Mouse (Mus musculus) neural tube, embryonic 10.5 days (tissue): Measurements from ENCODE around the gene Brs3.

Experiments used
- DNase-seq: peaks from one replicate; pipeline ENCODE4 v3.0.0-alpha.2; 2017; ENCODE audit warnings: low spot score; ENCODE audit errors: extremely low spot score

The Brs3 gene

DNA sequence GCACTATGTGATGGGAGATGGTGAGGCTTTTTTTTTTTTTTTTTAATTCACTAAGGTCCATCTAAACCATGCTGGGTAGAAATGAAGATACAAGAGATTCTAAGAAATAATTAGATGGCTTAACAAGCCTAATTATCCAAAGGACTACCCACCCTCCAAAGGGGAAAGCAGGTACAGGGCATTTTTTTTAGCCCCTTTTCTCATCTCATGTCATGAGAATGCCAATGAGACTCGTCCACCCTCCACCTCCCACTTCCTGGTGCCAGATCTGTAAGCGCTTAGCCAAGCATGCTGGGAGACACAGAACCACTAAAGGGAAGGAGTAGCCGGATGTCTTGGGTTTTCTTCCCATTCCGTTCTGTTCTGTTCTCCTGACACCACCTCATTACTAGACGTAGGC is at the start of gene Brs3:
TSS of gene Brs3 (plus strand) at position 301 of the 400 bp plus-strand sequence.
- DNase-seq = no peak

GRCm38 (mm10) chrX:57012891-57013290 is 30.0 kb upstream of the Brs3 start:
- DNase-seq = no peak

GRCm38 (mm10) chrX:57043869-57044268 is 995 bp downstream of the Brs3 start:
- no peak for DNase-seq

GRCm38 (mm10) chrX:57052848-57053173 is 9.9 kb downstream of the Brs3 start:
- DNase-seq = no peak

DNA sequence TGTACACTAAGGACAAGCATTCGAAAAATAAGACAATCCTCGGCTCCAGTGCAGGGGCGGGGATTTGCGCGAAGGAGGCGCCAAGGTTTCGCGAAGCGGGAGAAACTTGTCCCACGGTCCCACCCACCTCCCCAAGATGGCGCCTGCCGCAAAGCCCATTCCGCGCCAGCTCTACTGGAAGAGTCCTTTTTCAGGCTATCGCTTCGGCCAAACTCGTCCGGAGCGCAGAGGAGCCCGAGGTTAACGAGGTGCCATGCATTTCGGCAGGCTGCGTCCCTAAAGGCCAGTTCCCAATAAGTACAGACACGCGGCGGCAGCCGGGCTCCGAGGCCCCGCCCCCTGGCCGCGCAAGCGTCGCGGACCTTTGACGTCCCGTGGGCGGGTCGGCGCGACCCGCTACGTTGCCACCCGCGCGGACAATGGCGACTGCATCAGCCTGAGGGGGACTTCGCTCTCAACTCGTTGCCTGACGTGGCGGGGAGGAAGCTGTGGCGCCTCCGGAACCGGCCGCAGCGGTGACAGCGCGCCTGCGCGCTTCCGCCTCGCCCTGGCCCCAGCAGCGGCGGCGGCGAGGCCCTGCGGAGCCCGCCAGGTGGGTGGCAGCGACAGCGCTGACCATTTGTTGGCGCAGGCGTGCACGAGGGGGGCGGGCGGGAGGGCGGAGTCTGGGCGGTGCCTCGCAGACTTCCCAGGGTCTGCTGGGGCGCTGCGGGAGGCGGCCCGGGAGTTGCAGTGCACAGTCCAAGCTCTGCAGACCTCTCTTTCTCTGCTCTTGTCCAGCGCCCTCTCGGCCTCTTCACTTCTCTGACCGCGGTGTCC is 10.5 kb downstream of the Brs3 start, which contains the start of gene Htatsf1:
TSS of gene Htatsf1 (plus strand) at position 410 of the 819 bp plus-strand sequence.
- peak; percentile 79 for DNase-seq

GRCm38 (mm10) chrX:57053993-57054385 is 11.1 kb downstream of the Brs3 start:
- no peak for DNase-seq

- DNase-seq = no peak
Observed at GRCm38 (mm10) chrX:57081496-57081895, 38.6 kb downstream of the Brs3 start.

GRCm38 (mm10) chrX:57087806-57088205 is 44.9 kb downstream of the Brs3 start, which contains the start of gene Vgll1:
Gene Vgll1, plus strand, starts transcription at chrX:57088106.
- no peak for DNase-seq
